Mouse (Mus musculus) embryonic facial prominence, embryonic 11.5 days (tissue): ENCODE measurements around the gene Fmod. TPM values are rescaled to one million over a fixed set of nuclear protein-coding genes. Genes with fewer than 3 reads are reported as not detected.

Source experiments
- ATAC-seq: fragments of 200-750 bp; cut with Nextera tagmentation; replicated peaks from 2 replicates; pipeline ENCODE4 v1.8.0; 2017; ENCODE audit warnings: low read depth; ENCODE audit not compliant: insufficient number of reproducible peaks, low FRiP score, low TSS enrichment
- DNase-seq: peaks from one replicate; pipeline ENCODE4 v3.0.0-alpha.2; 2015; ENCODE audit warnings: low spot score
- H3K27ac ChIP-seq: fragments of 300-500 bp; sonication (generic); replicated peaks from 2 replicates; pipeline ENCODE4 v1.5.1; 2014; ENCODE audit warnings: mild to moderate bottlenecking, low read depth, low read length, control low read depth
- H3K27me3 ChIP-seq: fragments of 300-500 bp; sonication (generic); 2 replicates; pipeline ENCODE4 v1.6.1; 2014; ENCODE audit warnings: mild to moderate bottlenecking, low read length, moderate library complexity, mixed read lengths; ENCODE audit not compliant: control insufficient read depth, insufficient read depth
- H3K36me3 ChIP-seq: fragments of 300-500 bp; sonication (generic); replicated peaks from 2 replicates; pipeline ENCODE4 v1.6.1; 2014; ENCODE audit warnings: low read depth, mild to moderate bottlenecking, low read length, moderate library complexity, mixed read lengths; ENCODE audit not compliant: control insufficient read depth, insufficient read depth
- H3K4me1 ChIP-seq: fragments of 300-500 bp; sonication (generic); 2 replicates; pipeline ENCODE4 v1.6.1; 2014; ENCODE audit warnings: low read length, mixed read lengths; ENCODE audit not compliant: control insufficient read depth, insufficient read depth
- H3K4me2 ChIP-seq: fragments of 300-500 bp; sonication (generic); 2 replicates; pipeline ENCODE4 v1.6.1; 2014; ENCODE audit warnings: low read depth, mild to moderate bottlenecking, control low read depth, low read length, moderate library complexity
- H3K4me3 ChIP-seq: fragments of 300-500 bp; sonication (generic); 2 replicates; pipeline ENCODE4 v1.5.1; 2014; ENCODE audit warnings: low read depth, low read length, control low read depth
- H3K9ac ChIP-seq: fragments of 300-500 bp; sonication (generic); replicated peaks from 2 replicates; pipeline ENCODE4 v1.6.1; 2014; ENCODE audit warnings: mild to moderate bottlenecking, control low read depth, low read length
- H3K9me3 ChIP-seq: fragments of 300-500 bp; sonication (generic); replicated peaks from 2 replicates; pipeline ENCODE4 v1.6.1; 2016; ENCODE audit warnings: mild to moderate bottlenecking, low read length, inconsistent platforms, mixed read lengths; ENCODE audit not compliant: control insufficient read depth
- WGBS: fragments of 180-500 bp; shearing (Covaris S2); extraction: QIAGEN DNeasy Blood & Tissue Kit; methylation state at CpG from one replicate; pipeline ENCODE4 v1.1.7; 2014; 5-methylcytosine and 5-hydroxymethylcytosine counted together
- polyA plus RNA-seq: library from polyadenylated mRNA; unstranded; fragments of >200 nt; fragmentation: Nextera tagmentation; extraction: Ambion mirVana; gene quantifications from 2 replicates; pipeline ENCODE4 v1.2.1, GENCODE M21; 2014

Fmod gene
- polyA plus RNA-seq, 1 experiment from 2014 or later: 2.4 TPM

GRCm38 (mm10) chr1:134057736-134058135 lies 20.7 kb downstream of the Fmod start:
- WGBS: 80% methylated on average over 8 of the region's 8 CpGs

GRCm38 (mm10) chr1:134058870-134059269 lies 21.8 kb downstream of the Fmod start:
- DNase-seq (no peak), ATAC-seq (no peak)
- Histone ChIP-seq H3K4me1 (peaks cover 16% of the 10 kb centered on the region), H3K27me3 (no peaks in the 10 kb centered on the region), H3K4me3 (no peak overlapping the region), H3K36me3 (no peaks in the 10 kb centered on the region), H3K9me3 (no peaks in the 10 kb centered on the region), H3K27ac (no peak overlapping the region), H3K4me2 (no peak overlapping the region), H3K9ac (no peak overlapping the region)
- WGBS: 67% methylated on average over 6 of the region's 6 CpGs

More at GRCm38 (mm10) chr1:134057736-134058135, 20.7 kb downstream of the Fmod start:
- no peak overlapping the region for H3K4me2 ChIP-seq
- H3K27me3 ChIP-seq: no peaks in the 10 kb centered on the region
- H3K4me1 ChIP-seq: peaks cover 6% of the 10 kb centered on the region
- DNase-seq (no peak), ATAC-seq (no peak)
- no peaks in the 10 kb centered on the region for H3K9me3 ChIP-seq
- no peaks in the 10 kb centered on the region for H3K36me3 ChIP-seq
- H3K4me3 ChIP-seq: no peak overlapping the region
- H3K9ac ChIP-seq: no peak overlapping the region
- H3K27ac ChIP-seq: no peak overlapping the region

- DNase-seq (no peak), ATAC-seq (no peak)
- Histone ChIP-seq H3K4me2 (peak overlapping the region; percentile 56; the same call in 1 of the 2 replicates), H3K36me3 (no peaks in the 10 kb centered on the region), H3K4me3 (no peak overlapping the region), H3K4me1 (peaks cover 24% of the 10 kb centered on the region), H3K27ac (peak overlapping the region; percentile 88), H3K9ac (peak overlapping the region; percentile 29; the same call in 1 of the 2 replicates), H3K9me3 (no peaks in the 10 kb centered on the region), H3K27me3 (no peaks in the 10 kb centered on the region)
- 75% methylated on average over 16 of the region's 16 CpGs for WGBS
Measured at GRCm38 (mm10) chr1:134059739-134060695, 23.0 kb downstream of the Fmod start.

GRCm38 (mm10) chr1:134060849-134061569 lies 24.0 kb downstream of the Fmod start:
- WGBS: 2% methylated on average over 31 of the region's 31 CpGs
- H3K27me3 ChIP-seq: no peaks in the 10 kb centered on the region

GRCm38 (mm10) chr1:134061915-134062314 lies 24.9 kb downstream of the Fmod start:
- Histone ChIP-seq H3K4me3 (no peak overlapping the region), H3K36me3 (no peaks in the 10 kb centered on the region), H3K4me2 (no peak overlapping the region), H3K4me1 (peaks cover 24% of the 10 kb centered on the region), H3K9me3 (no peaks in the 10 kb centered on the region), H3K9ac (no peak overlapping the region), H3K27ac (peak overlapping the region; percentile 93; the same call in 1 of the 2 replicates), H3K27me3 (no peaks in the 10 kb centered on the region)
- DNase-seq (no peak), ATAC-seq (no peak)
- 56% methylated on average over 3 of the region's 3 CpGs for WGBS

More at GRCm38 (mm10) chr1:134060849-134061569, 24.0 kb downstream of the Fmod start:
- ATAC-seq: peak; percentile 88
- H3K36me3 ChIP-seq: no peaks in the 10 kb centered on the region
- H3K4me2 ChIP-seq: peak overlapping the region; percentile 56
- peak overlapping the region; percentile 53 for H3K9ac ChIP-seq
- H3K4me1 ChIP-seq: peaks cover 24% of the 10 kb centered on the region
- H3K4me3 ChIP-seq: peak overlapping the region; percentile 16; the same call in 1 of the 2 replicates
- DNase-seq: peak; percentile 94
- H3K9me3 ChIP-seq: no peaks in the 10 kb centered on the region
- H3K27ac ChIP-seq: peak overlapping the region; percentile 88

GRCm38 (mm10) chr1:134062411-134063085 lies 25.5 kb downstream of the Fmod start:
- H3K9ac ChIP-seq: peak overlapping the region; percentile 65
- peak overlapping the region; percentile 93 for H3K27ac ChIP-seq
- no peaks in the 10 kb centered on the region for H3K36me3 ChIP-seq
- no peaks in the 10 kb centered on the region for H3K27me3 ChIP-seq
- WGBS: 11% methylated on average over 11 of the region's 11 CpGs
- DNase-seq (peak; percentile 61), ATAC-seq (peak; percentile 26)
- H3K4me1 ChIP-seq: peaks cover 24% of the 10 kb centered on the region
- no peaks in the 10 kb centered on the region for H3K9me3 ChIP-seq
- peak overlapping the region; percentile 38 for H3K4me2 ChIP-seq
- H3K4me3 ChIP-seq: no peak overlapping the region

GRCm38 (mm10) chr1:134063086-134063772 lies 26.2 kb downstream of the Fmod start:
- no peaks in the 10 kb centered on the region for H3K9me3 ChIP-seq
- H3K9ac ChIP-seq: peak overlapping the region; percentile 65
- H3K4me3 ChIP-seq: no peak overlapping the region
- DNase-seq: peak; percentile 79
- H3K4me1 ChIP-seq: peaks cover 24% of the 10 kb centered on the region
- no peaks in the 10 kb centered on the region for H3K36me3 ChIP-seq
- ATAC-seq: peak; percentile 60
- H3K27me3 ChIP-seq: no peaks in the 10 kb centered on the region
- H3K27ac ChIP-seq: peak overlapping the region; percentile 93
- H3K4me2 ChIP-seq: peak overlapping the region; percentile 38
- 1% methylated on average over 32 of the region's 33 CpGs for WGBS
